14 mouse cellular contexts compared by ENCODE assay signal in genomic region chr9:65386373-65387140, GRCm38 (mm10). TPM values are rescaled to one million over a fixed set of nuclear protein-coding genes. Genes with fewer than 3 reads are reported as not detected.
DNase-seq lines count a peak whose midpoint lies in the region; ATAC-seq lines count a peak whose summit lies in the region.
"Had no signal": no experiment of that assay in that cellular context is flagged by ENCODE, and none has a peak within 500 bp of the region (broad histone marks: within the 10 kb centered on the region; RNA-seq: fewer than 3 reads in every experiment).

No protein-coding gene starts in this region.

- WGBS in neural tube, embryonic 11.5 days, result 17% methylated on average over 8 of the region's 8 CpGs
- WGBS in neural tube, embryonic 15.5 days, result 16% methylated on average over 8 of the region's 8 CpGs
- WGBS in intestine, embryonic 15.5 days, result 15% methylated on average over 8 of the region's 8 CpGs
- 13% methylated on average over 8 of the region's 8 CpGs for WGBS in lung, embryonic 16.5 days
- WGBS in heart, embryonic 10.5 days, result 37% methylated on average over 8 of the region's 8 CpGs

- H3K4me3 ChIP-seq in neural tube, embryonic 11.5 days (ENCODE audit: low read depth, low read length), result no peak overlapping the region
- no peak overlapping the region for H3K4me3 ChIP-seq in neural tube, embryonic 15.5 days (replicated peaks)
- no peak overlapping the region for H3K4me3 ChIP-seq in intestine, embryonic 15.5 days (replicated peaks)
- H3K4me3 ChIP-seq in lung, embryonic 16.5 days (ENCODE audit: low read length), result no peak overlapping the region
- no peak overlapping the region for H3K4me3 ChIP-seq in heart, embryonic 10.5 days
- H3K4me3 ChIP-seq: forebrain, embryonic 10.5 days; liver, embryonic 15.5 days had no signal

- H3K27ac ChIP-seq in neural tube, embryonic 11.5 days (ENCODE audit: low read depth, low read length), result no peak overlapping the region
- H3K27ac ChIP-seq in neural tube, embryonic 15.5 days (replicated peaks), result no peak overlapping the region
- H3K27ac ChIP-seq in intestine, embryonic 15.5 days, result no peak overlapping the region
- H3K27ac ChIP-seq in lung, embryonic 16.5 days (ENCODE audit: low read length), result peak overlapping the region; percentile 86
- H3K27ac ChIP-seq in heart, embryonic 10.5 days, result no peak overlapping the region
- H3K27ac ChIP-seq: forebrain, embryonic 10.5 days; liver, embryonic 15.5 days had no signal

- no peak overlapping the region for H3K9ac ChIP-seq in neural tube, embryonic 11.5 days (ENCODE audit: low read length)
- no peak overlapping the region for H3K9ac ChIP-seq in neural tube, embryonic 15.5 days (replicated peaks)
- no peak overlapping the region for H3K9ac ChIP-seq in intestine, embryonic 15.5 days
- H3K9ac ChIP-seq in lung, embryonic 16.5 days (ENCODE audit: low read length), result no peak overlapping the region
- H3K9ac ChIP-seq: liver, embryonic 15.5 days had no signal

- no peaks in the 10 kb centered on the region for H3K36me3 ChIP-seq in neural tube, embryonic 11.5 days (ENCODE audit: control insufficient read depth, insufficient read depth, low read length)
- no peaks in the 10 kb centered on the region for H3K36me3 ChIP-seq in neural tube, embryonic 15.5 days
- no peaks in the 10 kb centered on the region for H3K36me3 ChIP-seq in intestine, embryonic 15.5 days
- no peaks in the 10 kb centered on the region for H3K36me3 ChIP-seq in lung, embryonic 16.5 days (ENCODE audit: control insufficient read depth, insufficient read depth, low read length)
- H3K36me3 ChIP-seq in heart, embryonic 10.5 days, result no peaks in the 10 kb centered on the region
- H3K36me3 ChIP-seq: forebrain, embryonic 10.5 days; liver, embryonic 15.5 days had no signal

- no peak overlapping the region for H3K4me2 ChIP-seq in neural tube, embryonic 11.5 days (ENCODE audit: low read depth)
- no peak overlapping the region for H3K4me2 ChIP-seq in neural tube, embryonic 15.5 days
- no peak overlapping the region for H3K4me2 ChIP-seq in intestine, embryonic 15.5 days (replicated peaks)
- H3K4me2 ChIP-seq in lung, embryonic 16.5 days (ENCODE audit: low read depth, low read length), result 0 out of 2 replicates have a peak overlapping the region, but pooled peaks have one; percentile 1
- H3K4me2 ChIP-seq: liver, embryonic 15.5 days had no signal

- intact Hi-C loops in left cerebral cortex, postnatal 4 days (cut with DNase I), result no loop called here

- peaks cover 17% of the 10 kb centered on the region for H3K27me3 ChIP-seq in neural tube, embryonic 11.5 days (ENCODE audit: control insufficient read depth, insufficient read depth, low read length)
- H3K27me3 ChIP-seq in neural tube, embryonic 15.5 days (replicated peaks), result peaks cover 27% of the 10 kb centered on the region
- H3K27me3 ChIP-seq in intestine, embryonic 15.5 days (replicated peaks), result peaks cover 71% of the 10 kb centered on the region
- H3K27me3 ChIP-seq in lung, embryonic 16.5 days (ENCODE audit: control insufficient read depth, insufficient read depth, low read depth, low read length), result peaks cover 19% of the 10 kb centered on the region
- H3K27me3 ChIP-seq in heart, embryonic 10.5 days (ENCODE audit: insufficient read depth, poor library complexity, severe bottlenecking), result peaks cover 36% of the 10 kb centered on the region

- DNase-seq in neural tube, embryonic 11.5 days (ENCODE audit: low spot score), result peak; percentile 32
- no peak for DNase-seq in left cerebral cortex, postnatal 4 days
- no peak for DNase-seq in heart, embryonic 10.5 days (ENCODE audit: low spot score)
- DNase-seq in thymus, postnatal 36 days, result no peak
- DNase-seq: cerebellum, postnatal 25 days; layer of hippocampus, postnatal 36 days; right cerebral cortex, postnatal 14 days had no signal

- ATAC-seq in neural tube, embryonic 11.5 days (ENCODE audit: insufficient read depth, low FRiP score, low TSS enrichment), result no peak
- no peak for ATAC-seq in neural tube, embryonic 15.5 days (ENCODE audit: low FRiP score)
- ATAC-seq in intestine, embryonic 15.5 days, result peak; percentile 39; the same call in 1 of the 2 replicates
- ATAC-seq in lung, embryonic 16.5 days (ENCODE audit: low read depth), result peak; percentile 87

- H3K9me3 ChIP-seq in neural tube, embryonic 11.5 days (ENCODE audit: control insufficient read depth, low read length), result no peaks in the 10 kb centered on the region
- no peaks in the 10 kb centered on the region for H3K9me3 ChIP-seq in neural tube, embryonic 15.5 days (replicated peaks)
- H3K9me3 ChIP-seq in intestine, embryonic 15.5 days, result no peaks in the 10 kb centered on the region
- peaks cover 3% of the 10 kb centered on the region; the same call in 1 of the 2 replicates for H3K9me3 ChIP-seq in lung, embryonic 16.5 days (ENCODE audit: control insufficient read depth, low read length)
- H3K9me3 ChIP-seq in heart, embryonic 10.5 days, result no peaks in the 10 kb centered on the region
- H3K9me3 ChIP-seq: forebrain, embryonic 10.5 days; liver, embryonic 15.5 days had no signal

- 0 out of 2 replicates have a peak, but pooled peaks cover 4% of the 10 kb centered on the region for H3K4me1 ChIP-seq in neural tube, embryonic 11.5 days (ENCODE audit: control insufficient read depth, insufficient read depth, low read length)
- peaks cover 17% of the 10 kb centered on the region for H3K4me1 ChIP-seq in neural tube, embryonic 15.5 days
- H3K4me1 ChIP-seq in intestine, embryonic 15.5 days (replicated peaks), result peaks cover 12% of the 10 kb centered on the region
- H3K4me1 ChIP-seq in lung, embryonic 16.5 days (replicated peaks; ENCODE audit: control insufficient read depth, insufficient read depth, low read length), result peaks cover 44% of the 10 kb centered on the region
- H3K4me1 ChIP-seq in heart, embryonic 10.5 days, result peaks cover 22% of the 10 kb centered on the region

RNA-seq across cellular contexts. Expression of gene Kbtbd13, which starts 4.9 kb away (rescaled TPM):
- polyA plus RNA-seq in neural tube, embryonic 11.5 days (2014; fragmentation: Nextera tagmentation; extraction: Ambion mirVana), result 0.66 and 0.76 TPM in 2 replicates
- 0.51 TPM in 2 replicates for polyA plus RNA-seq in neural tube, embryonic 15.5 days (2015; fragmentation: Nextera tagmentation; extraction: Ambion mirVana)
- 2.5 and 2.6 TPM in 2 replicates for polyA plus RNA-seq in intestine, embryonic 15.5 days (2015; fragmentation: Nextera tagmentation; extraction: Ambion mirVana)
- 4.7 and 4.8 TPM in 2 replicates for polyA plus RNA-seq in lung, embryonic 16.5 days (2015; fragmentation: Nextera tagmentation; extraction: Ambion mirVana)
- total RNA-seq in left cerebral cortex, postnatal 4 days (2021), result under 1 TPM; 0.18 to 0.36 TPM
- 1.4 and 2.1 TPM in 2 replicates for polyA plus RNA-seq in heart, embryonic 10.5 days (2016; fragmentation: Nextera tagmentation; extraction: Ambion mirVana)

RNA-seq across cellular contexts. Expression of gene Rasl12, which starts 11.7 kb away (rescaled TPM):
- polyA plus RNA-seq in neural tube, embryonic 11.5 days (2014; fragmentation: Nextera tagmentation; extraction: Ambion mirVana), result 6.9 and 7.8 TPM in 2 replicates
- polyA plus RNA-seq in neural tube, embryonic 15.5 days (2015; fragmentation: Nextera tagmentation; extraction: Ambion mirVana), result 5.8 and 7.4 TPM in 2 replicates
- polyA plus RNA-seq in intestine, embryonic 15.5 days (2015; fragmentation: Nextera tagmentation; extraction: Ambion mirVana), result 4.2 and 4.7 TPM in 2 replicates
- 53.8 and 55.8 TPM in 2 replicates for polyA plus RNA-seq in lung, embryonic 16.5 days (2015; fragmentation: Nextera tagmentation; extraction: Ambion mirVana)
- total RNA-seq in left cerebral cortex, postnatal 4 days (2021), result 1 to 10 TPM; 4.3 to 4.4 TPM
- polyA plus RNA-seq in heart, embryonic 10.5 days (2016; fragmentation: Nextera tagmentation; extraction: Ambion mirVana), result 1.9 and 3.9 TPM in 2 replicates

RNA-seq across cellular contexts. Expression of gene Ubap1l, which starts 25.7 kb away (rescaled TPM):
- 0.37 and 0.82 TPM in 2 replicates for polyA plus RNA-seq in neural tube, embryonic 11.5 days (2014; fragmentation: Nextera tagmentation; extraction: Ambion mirVana)
- polyA plus RNA-seq in neural tube, embryonic 15.5 days (2015; fragmentation: Nextera tagmentation; extraction: Ambion mirVana), result 2.3 and 3.6 TPM in 2 replicates
- 0.21 and 0.40 TPM in 2 replicates for polyA plus RNA-seq in intestine, embryonic 15.5 days (2015; fragmentation: Nextera tagmentation; extraction: Ambion mirVana)
- 0.35 TPM in 1 of 2 replicates, not detected in the other for polyA plus RNA-seq in lung, embryonic 16.5 days (2015; fragmentation: Nextera tagmentation; extraction: Ambion mirVana)
- 1 to 10 TPM; 4.2 to 5.3 TPM for total RNA-seq in left cerebral cortex, postnatal 4 days (2021)
- 0.27 and 0.38 TPM in 2 replicates for polyA plus RNA-seq in heart, embryonic 10.5 days (2016; fragmentation: Nextera tagmentation; extraction: Ambion mirVana)
- total RNA-seq: hematopoietic stem cell, adult 5-6 weeks had no signal

RNA-seq across cellular contexts. Expression of gene Slc51b, which starts 36.2 kb away (rescaled TPM):
- not detected in 2 replicates for polyA plus RNA-seq in neural tube, embryonic 11.5 days (2014; fragmentation: Nextera tagmentation; extraction: Ambion mirVana)
- polyA plus RNA-seq in neural tube, embryonic 15.5 days (2015; fragmentation: Nextera tagmentation; extraction: Ambion mirVana), result 0.27 TPM in 1 of 2 replicates, not detected in the other
- 7.4 and 8.7 TPM in 2 replicates for polyA plus RNA-seq in intestine, embryonic 15.5 days (2015; fragmentation: Nextera tagmentation; extraction: Ambion mirVana)
- not detected in 2 replicates for polyA plus RNA-seq in lung, embryonic 16.5 days (2015; fragmentation: Nextera tagmentation; extraction: Ambion mirVana)
- not detected for total RNA-seq in left cerebral cortex, postnatal 4 days (2021)
- not detected in 2 replicates for polyA plus RNA-seq in heart, embryonic 10.5 days (2016; fragmentation: Nextera tagmentation; extraction: Ambion mirVana)
- total RNA-seq: gastrocnemius, postnatal 4 days; hematopoietic stem cell, adult 5-6 weeks; layer of hippocampus, postnatal 36 days had no signal
- polyA plus RNA-seq: forebrain, embryonic 10.5 days; liver, embryonic 15.5 days had no signal

RNA-seq across cellular contexts. Expression of gene Pdcd7, which starts 40.7 kb away (rescaled TPM):
- 13.7 and 14.3 TPM in 2 replicates for polyA plus RNA-seq in neural tube, embryonic 11.5 days (2014; fragmentation: Nextera tagmentation; extraction: Ambion mirVana)
- polyA plus RNA-seq in neural tube, embryonic 15.5 days (2015; fragmentation: Nextera tagmentation; extraction: Ambion mirVana), result 8.9 TPM in 2 replicates
- 8.7 TPM in 2 replicates for polyA plus RNA-seq in intestine, embryonic 15.5 days (2015; fragmentation: Nextera tagmentation; extraction: Ambion mirVana)
- polyA plus RNA-seq in lung, embryonic 16.5 days (2015; fragmentation: Nextera tagmentation; extraction: Ambion mirVana), result 3.9 and 4.9 TPM in 2 replicates
- 10 to 100 TPM; 24.6 to 24.7 TPM for total RNA-seq in left cerebral cortex, postnatal 4 days (2021)
- polyA plus RNA-seq in heart, embryonic 10.5 days (2016; fragmentation: Nextera tagmentation; extraction: Ambion mirVana), result 5.6 and 7.8 TPM in 2 replicates

Comparison
In these comparisons a context has a peak if more than half of its experiments do, and no peak if none do; other contexts are left out.
1. ATAC-seq: peak in intestine, embryonic 15.5 days (single experiment) and lung, embryonic 16.5 days (single experiment); none in neural tube, embryonic 11.5 days (single experiment) and neural tube, embryonic 15.5 days (single experiment).